Mouse (Mus musculus) lung, postnatal 36 days (tissue): ENCODE results near the gene Grap2.

Experiments
- DNase-seq: peaks from one replicate; pipeline ENCODE4 v3.0.0; 2022; ENCODE audit warnings: mixed read lengths

Gene Grap2

GRCm38 (mm10) chr15:80639874-80640273 lies 67.5 kb downstream of the Grap2 start:
- DNase-seq: no peak

GRCm38 (mm10) chr15:80641702-80642435 lies 69.5 kb downstream of the Grap2 start:
- no peak for DNase-seq

GRCm38 (mm10) chr15:80645006-80645797 lies 72.8 kb downstream of the Grap2 start:
- no peak for DNase-seq

- DNase-seq: no peak
These were observed 76.7 kb downstream of the Grap2 start for GRCm38 (mm10) chr15:80648977-80649606.

DNA sequence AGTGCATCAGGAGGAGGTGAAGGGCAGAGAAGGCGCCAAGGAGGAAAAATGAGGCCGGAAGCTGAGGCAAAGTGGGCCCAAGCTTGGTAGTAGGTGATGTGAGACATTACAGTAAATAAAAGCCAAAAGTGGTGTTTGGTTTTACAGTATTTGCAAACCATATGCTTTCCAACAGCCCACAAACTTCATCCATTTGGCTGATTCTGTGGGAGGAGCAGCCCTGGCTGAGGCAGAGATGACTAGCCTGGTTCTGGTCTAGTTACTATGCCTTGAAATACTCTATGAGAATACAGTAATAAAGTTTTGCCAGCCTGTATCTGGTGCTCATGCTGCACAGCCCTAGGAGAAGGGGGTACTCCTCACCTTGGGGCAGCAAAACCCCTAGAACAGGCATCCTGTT lies 78.0 kb downstream of the Grap2 start:
- DNase-seq: no peak

- no peak for DNase-seq
These were observed 81.5 kb downstream of the Grap2 start for GRCm38 (mm10) chr15:80653865-80654264.

DNA sequence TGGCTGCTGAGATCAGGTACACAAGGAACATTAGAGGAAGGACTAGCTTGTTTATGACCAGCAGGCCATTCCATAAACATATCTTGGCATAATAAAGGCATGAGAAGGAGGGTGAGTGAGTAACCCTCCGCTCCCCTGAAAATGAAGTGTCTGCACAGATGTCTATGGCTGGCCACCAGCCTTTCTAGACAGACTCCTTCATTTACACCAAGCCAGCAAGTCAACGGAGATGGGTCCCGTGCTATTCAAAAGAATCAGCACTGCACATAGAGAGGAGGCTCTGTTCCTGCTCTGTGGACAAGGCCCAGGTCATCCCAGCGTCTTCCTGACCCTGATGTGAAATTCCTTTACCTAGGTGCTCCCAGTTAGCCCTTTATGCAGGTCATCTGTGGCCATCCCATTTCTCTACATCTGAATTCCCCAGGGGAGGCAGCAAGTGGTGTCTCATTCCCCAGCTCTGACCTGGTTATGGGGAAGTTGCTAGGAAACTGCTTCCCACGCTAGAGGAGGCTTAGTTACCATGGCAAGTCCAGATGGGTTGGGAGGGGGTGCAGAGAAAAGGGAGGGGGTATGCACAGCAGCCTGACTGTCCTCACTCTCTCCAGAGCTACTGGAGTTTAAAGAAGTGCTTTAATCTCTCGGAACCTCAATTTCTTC lies 86.5 kb downstream of the Grap2 start:
- no peak for DNase-seq

DNA sequence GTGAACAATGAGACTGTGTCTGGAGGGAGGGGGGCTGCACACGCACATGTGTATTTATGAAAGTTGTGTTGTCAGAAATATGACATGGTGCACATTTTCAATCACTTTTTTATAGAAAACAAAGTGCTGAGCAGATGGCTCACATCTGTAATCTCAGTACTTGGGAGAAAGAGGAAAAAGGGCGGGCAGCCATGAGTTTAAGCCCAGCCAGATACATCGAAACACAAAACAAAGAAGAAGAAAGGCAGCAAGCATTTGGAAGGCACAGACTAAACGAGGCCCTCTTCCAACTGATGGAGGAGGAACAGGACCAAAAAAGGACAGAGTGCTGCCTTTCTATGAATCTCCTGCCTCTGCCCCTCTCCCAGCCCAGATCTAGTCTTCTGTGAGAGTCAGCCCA lies 88.6 kb downstream of the Grap2 start:
- no peak for DNase-seq

GRCm38 (mm10) chr15:80664444-80664843 lies 92.0 kb downstream of the Grap2 start:
- DNase-seq: no peak

- DNase-seq: peak; percentile 50
These were observed 99.2 kb downstream of the Grap2 start, which contains the start of gene Fam83f for GRCm38 (mm10) chr15:80671295-80672252. Fam83f (plus strand) TSS chr15:80671847.

DNA sequence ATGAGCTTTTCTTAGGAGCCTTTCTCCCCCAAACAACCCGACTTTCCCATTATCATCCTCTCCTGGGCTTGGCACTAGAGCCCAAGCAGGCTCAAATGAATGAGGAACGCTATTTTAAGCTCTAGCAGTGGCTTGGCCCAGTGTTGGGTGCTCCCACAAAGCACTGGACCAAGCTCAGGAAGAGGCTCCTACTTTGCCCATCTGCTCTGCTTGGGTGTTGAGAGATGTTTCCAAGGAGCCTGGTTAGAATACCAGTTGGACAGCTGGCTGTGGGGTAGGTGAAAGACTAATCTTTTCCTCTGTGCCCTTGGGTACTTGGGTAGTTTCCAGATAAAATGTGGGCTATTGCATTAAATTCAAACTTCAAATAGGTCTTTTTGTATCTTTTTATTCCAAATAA lies 100.4 kb downstream of the Grap2 start:
- no peak for DNase-seq

DNA sequence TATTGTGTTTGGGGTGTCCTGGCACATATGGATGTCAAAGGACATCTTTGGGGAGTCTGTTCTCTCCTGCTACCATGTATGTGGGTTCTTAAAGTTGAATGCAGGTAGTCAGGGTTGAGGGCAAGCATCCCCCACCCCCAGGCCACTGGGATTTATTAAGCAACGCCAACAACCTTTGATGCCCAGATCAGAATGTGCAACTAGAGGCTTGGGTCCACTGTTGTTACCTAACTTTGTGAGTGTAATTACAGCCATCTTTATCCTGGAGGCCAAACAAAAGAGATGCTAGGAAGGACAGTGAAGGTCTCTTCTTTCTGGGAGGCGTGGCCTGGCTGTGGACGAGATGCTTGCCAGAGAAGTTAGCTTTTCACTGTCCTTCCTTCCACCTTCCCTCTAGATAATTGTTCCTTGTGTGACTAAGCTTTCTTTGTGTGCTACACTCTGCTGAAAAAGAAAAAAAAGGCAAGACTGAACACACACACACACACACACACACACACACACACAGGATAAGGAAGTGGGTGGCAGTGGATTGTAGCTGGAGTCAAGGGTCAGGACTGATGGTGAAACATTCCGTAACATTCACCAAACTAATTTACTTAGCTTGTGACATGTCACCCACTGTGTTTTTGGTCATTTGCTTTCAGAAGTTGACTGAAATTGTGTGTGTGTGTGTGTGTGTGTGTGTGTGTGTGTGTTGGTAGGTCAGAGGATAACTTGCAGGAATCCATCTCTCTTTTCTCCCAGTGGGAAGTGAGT lies 101.1 kb downstream of the Grap2 start:
- peak; percentile 49 for DNase-seq

GRCm38 (mm10) chr15:80674700-80675099 lies 102.3 kb downstream of the Grap2 start:
- DNase-seq: no peak

DNA sequence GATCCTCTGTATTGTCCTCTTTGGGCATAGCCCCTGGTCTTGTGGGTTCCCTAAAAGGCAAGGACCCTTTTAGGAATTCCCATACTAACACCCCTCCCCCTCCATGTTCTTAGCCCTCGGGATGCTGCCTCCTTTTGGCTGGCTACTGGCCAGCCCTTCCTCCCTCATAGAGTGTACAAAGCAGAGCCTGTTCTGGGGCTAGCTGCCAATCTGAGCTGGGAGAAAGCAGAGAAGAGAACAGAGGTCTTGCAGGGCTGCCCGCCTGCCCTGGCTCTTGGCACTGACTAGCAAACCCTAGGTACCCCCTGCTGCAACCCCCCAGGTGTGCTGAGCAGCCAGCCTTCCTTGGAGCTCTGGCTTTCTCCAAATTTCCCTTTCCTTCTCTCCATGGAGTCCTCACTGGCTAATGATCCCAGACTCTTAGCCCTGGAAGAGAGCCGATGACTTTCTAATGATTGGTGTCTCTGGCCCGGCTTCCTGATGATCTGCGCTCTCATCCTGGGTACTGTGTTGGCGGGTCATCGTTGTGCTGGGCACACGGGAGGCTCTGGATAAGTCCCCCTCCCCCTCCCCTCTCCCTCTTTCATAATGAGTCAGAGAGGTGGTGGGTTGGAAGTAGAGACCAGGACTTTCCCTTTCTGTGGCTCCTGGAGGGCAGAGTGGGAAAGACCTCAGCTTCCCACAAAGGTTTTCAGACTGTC lies 107.3 kb downstream of the Grap2 start:
- DNase-seq: no peak

- peak; percentile 67 for DNase-seq
These were observed 108.1 kb downstream of the Grap2 start for GRCm38 (mm10) chr15:80680347-80681030.

- DNase-seq: peak; percentile 28
These were observed 109.1 kb downstream of the Grap2 start for GRCm38 (mm10) chr15:80681466-80681881.

GRCm38 (mm10) chr15:80682343-80682742 lies 109.9 kb downstream of the Grap2 start:
- no peak for DNase-seq

DNA sequence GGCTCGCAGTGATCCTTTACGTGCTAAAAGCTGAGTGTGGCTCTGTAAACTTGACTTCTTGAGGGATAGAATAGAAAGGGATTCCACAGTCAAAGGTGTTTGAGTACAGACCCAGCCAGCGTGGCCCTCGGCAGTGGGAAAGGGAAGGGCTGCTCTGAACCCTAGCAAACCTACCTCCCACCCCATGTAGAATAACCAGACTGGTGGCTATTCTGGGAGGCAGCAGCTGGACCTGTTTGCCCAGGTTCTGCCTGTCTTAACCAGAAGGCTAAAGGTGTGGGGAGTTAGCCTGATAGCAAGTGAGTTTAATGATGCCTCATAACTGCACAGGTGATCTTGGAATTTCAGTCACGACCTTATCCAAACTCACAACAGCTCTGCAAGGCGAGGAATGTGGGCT lies 110.8 kb downstream of the Grap2 start:
- no peak for DNase-seq

DNA sequence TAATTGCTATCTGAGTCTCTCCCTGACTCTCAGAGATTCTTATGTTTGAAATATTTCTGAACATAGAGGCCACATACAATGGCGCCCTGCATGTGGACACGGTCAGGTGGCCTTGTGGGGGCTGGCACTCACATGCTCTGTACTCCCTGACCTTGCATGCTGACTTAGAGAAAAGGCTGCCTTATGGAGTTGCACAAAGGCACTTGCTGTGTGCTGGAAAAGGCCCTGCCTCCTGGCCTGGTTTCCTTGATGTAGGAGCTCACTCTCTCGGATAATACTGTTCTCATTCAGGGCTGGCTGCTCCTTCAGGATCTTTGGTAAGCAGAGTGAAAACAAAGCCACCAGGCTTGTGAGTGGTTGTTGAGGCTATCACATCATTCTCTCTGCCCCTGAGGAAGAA lies 111.6 kb downstream of the Grap2 start:
- no peak for DNase-seq
